Mouse (Mus musculus): ENCODE data around the gene Cd7. TPM values are rescaled to one million over a fixed set of nuclear protein-coding genes. Genes with fewer than 3 reads are reported as not detected.

The Cd7 gene
- total RNA-seq, 2 experiments from 2014 or later = 0.29 TPM; not detected in 1

GRCm38 (mm10) chr11:120994741-120995140 is 44.5 kb downstream of the Cd7 start:
- intact Hi-C loops (cut with DNase I) = no loop called here

DNA sequence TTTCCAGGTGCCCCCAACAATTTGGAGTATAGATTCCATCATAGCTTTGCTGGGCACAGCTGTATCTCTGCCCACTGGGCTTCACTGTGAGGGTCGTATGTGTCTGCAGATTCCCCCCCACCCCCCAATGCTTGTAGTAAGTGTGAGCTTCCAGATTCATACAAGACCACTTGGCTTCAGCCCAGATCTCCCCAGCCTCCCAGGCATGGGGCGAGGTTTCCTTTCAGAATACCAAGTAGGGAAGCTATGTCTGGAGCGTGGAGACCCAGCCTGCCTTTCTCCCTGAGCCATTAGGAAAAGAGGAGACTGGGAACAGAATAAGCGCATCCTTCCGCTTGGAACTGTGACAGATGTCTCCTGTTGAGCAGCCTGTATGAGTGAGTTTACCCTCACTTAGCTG is 45.6 kb downstream of the Cd7 start:
- no peak for DNase-seq
- intact Hi-C loops (cut with DNase I) = no loop called here

More at GRCm38 (mm10) chr11:120994741-120995140, 44.5 kb downstream of the Cd7 start:
- DNase-seq = no peak

DNA sequence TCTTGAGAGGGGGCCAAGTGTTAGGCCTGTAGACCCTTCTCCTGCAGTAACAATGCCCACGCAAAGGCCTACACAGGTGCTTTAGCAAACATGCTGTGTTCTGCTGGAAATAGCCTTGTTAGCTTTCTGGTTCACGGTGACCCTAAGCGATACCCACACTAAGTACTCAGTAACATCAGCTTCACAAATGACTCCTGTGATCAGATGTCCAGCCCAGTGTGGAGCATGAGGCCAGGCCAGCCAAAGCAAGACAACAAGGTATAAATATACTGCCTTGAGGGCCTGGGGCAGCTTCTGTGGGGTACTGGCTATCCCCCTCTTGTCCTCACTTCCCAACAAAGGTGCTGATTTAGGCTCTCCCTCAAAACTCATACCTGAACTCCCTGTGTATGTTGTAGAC is 46.1 kb downstream of the Cd7 start:
- intact Hi-C loops (cut with DNase I) = no loop called here

DNA sequence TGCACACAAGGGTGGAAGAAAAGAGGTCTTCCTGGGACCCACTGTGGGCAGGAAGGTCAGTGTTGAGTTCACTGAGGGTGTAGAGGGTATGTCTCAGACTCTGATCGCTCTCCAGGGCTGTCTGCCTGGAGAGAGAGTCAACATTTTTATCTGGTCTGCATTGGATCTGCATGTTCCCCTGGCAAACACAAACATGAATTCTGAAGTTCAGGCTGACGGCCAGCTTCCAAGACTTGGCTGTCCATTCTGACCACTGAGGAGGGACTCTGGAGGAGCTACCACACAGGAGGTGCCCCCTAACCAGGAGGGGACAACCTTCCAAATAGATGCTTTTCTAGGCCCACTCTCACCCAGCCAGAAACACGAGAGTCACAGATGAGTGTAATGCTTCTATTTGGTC is 47.4 kb downstream of the Cd7 start:
- intact Hi-C loops (cut with DNase I) = loop anchor here (2.0 kb wide), 1 partner anchor 167 kb away; the partner anchor contains the start of gene Fasn
- DNase-seq = peak; percentile 53 to 59

More for the DNA sequence above, 46.1 kb downstream of the Cd7 start:
- DNase-seq = no peak

GRCm38 (mm10) chr11:120990951-120991526 is 48.2 kb downstream of the Cd7 start, which contains the start of gene Csnk1d:
TSS of gene Csnk1d (minus strand) at chr11:120991330.
- peak; percentile 99 to 100 for DNase-seq
- intact Hi-C loops (cut with DNase I) = loop anchor here (2.0 kb wide), 1 partner anchor 166 kb away; the partner anchor contains the start of gene Fasn

DNA sequence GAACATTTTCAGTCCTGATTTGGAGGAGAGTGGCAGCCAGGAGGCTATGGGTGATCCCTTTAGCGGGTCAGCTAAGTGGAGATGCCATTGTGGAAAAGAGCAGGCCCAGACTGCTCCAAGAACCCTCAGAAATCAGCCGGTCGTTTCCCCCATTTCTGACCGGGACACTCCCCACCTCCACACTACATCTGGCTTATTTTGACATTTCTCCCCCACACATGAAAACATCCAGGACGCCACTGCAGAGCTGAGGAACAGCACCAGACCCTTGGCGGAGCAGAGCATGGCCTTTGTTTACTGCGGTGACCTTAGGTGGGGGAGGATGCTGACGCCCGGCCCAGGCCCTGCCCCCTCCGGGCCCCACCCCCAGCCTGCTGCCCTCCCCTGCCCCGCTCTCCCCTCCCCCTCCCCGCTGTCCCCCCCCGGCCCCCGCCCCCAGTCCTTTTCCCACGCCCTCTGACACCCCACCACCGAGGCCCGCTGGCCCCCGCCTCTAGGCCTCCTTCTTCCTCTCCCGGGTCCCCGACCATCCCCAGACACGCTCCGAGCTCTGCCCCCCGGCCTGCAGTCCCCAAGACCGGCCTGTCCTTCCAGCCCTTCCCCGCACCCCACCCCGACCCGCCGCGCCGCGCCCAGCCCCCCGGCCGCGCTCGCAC is 49.0 kb downstream of the Cd7 start:
- intact Hi-C loops (cut with DNase I) = loop anchor here (2.0 kb wide), 1 partner anchor 165 kb away; the partner anchor contains the start of gene Fasn
- DNase-seq = peak; percentile 63 to 72

GRCm38 (mm10) chr11:120989523-120989922 is 49.7 kb downstream of the Cd7 start:
- no peak for DNase-seq
- intact Hi-C loops (cut with DNase I) = no loop called here

GRCm38 (mm10) chr11:120988410-120988809 is 50.8 kb downstream of the Cd7 start:
- DNase-seq = no peak
- intact Hi-C loops (cut with DNase I) = no loop called here

DNA sequence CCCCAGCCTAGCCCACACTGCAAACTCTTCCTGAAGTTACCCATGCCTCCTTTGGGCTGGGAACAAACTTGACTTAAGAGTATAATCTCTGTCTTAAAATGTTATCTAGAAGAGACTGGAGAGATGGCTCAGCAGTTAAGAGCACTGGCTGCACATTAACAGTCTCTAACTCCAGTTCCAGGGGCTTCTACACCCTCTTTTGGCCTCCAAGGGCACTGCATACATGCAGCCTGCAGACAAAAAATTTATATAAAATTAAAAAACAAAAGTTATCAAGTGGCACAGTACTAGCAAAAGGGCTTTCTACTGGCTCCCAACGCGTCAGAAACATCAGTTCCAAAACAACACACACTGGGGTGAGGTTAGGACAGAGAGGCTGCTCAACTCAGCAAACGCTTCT is 51.6 kb downstream of the Cd7 start:
- no peak for DNase-seq
- intact Hi-C loops (cut with DNase I) = no loop called here

Other genes with a start within 250 kb of the Cd7 start
- gene Dus1l, start 243.0 kb downstream of the Cd7 start, total RNA-seq (2021) = 10 to 100 TPM; 31.2 to 34.1 TPM
- gene Fasn, start 214.9 kb downstream of the Cd7 start, total RNA-seq (2021) = 10 to 100 TPM; 23.0 to 23.2 TPM
- 1 to 10 TPM; 1.2 to 1.6 TPM for gene Ccdc57, start 106.5 kb downstream of the Cd7 start, total RNA-seq (2021)
- gene Slc16a3, start 90.9 kb downstream of the Cd7 start, total RNA-seq (2021) = 1 to 10 TPM; 1.9 to 2.2 TPM
- 10 to 100 TPM; 70.8 to 73.8 TPM for gene Csnk1d, start 48.1 kb downstream of the Cd7 start, total RNA-seq (2021)
- not detected for gene Sectm1b, start 24.2 kb upstream of the Cd7 start, total RNA-seq (2021)
- not detected for gene Sectm1a, start 41.8 kb upstream of the Cd7 start, total RNA-seq (2021)
- gene Tex19.2, start 79.3 kb upstream of the Cd7 start, total RNA-seq (2021) = not detected
- gene Tex19.1, start 106.7 kb upstream of the Cd7 start, total RNA-seq (2021) = not detected
- under 1 TPM; 0.24 to 0.43 TPM for gene Uts2r, start 120.9 kb upstream of the Cd7 start, total RNA-seq (2021)
- 1 to 10 TPM; 9.4 to 9.5 TPM for gene Hexdc, start 165.0 kb upstream of the Cd7 start, total RNA-seq (2021)
- 10 to 100 TPM; 14.4 to 18.4 TPM for gene Ogfod3, start 165.3 kb upstream of the Cd7 start, total RNA-seq (2021)
- gene Cybc1, start 189.9 kb upstream of the Cd7 start, total RNA-seq (2021) = 10 to 100 TPM; 10.1 to 12.1 TPM
- 100 to 1,000 TPM; 102 to 103 TPM for gene Narf, start 197.8 kb upstream of the Cd7 start, total RNA-seq (2021)
- gene Foxk2, start 220.6 kb upstream of the Cd7 start, total RNA-seq (2021) = 10 to 100 TPM; 19.9 to 23.7 TPM

Data from heart, postnatal 14 days (tissue).